Mouse (Mus musculus) kidney, postnatal 14 days (tissue): Measurements from ENCODE around the gene Aph1b.
A peak's percentile ranks its signal among the peaks of the same experiment; 100 is the strongest.
"Not testable (repeated sequence)": the region's sequence is repeated elsewhere in the genome, so short reads cannot be mapped to it uniquely, and the experiment has no call there.

Source experiments
- DNase-seq: peaks from one replicate; pipeline ENCODE4 v3.0.0; 2022; ENCODE audit warnings: mixed read lengths

Aph1b gene

DNA sequence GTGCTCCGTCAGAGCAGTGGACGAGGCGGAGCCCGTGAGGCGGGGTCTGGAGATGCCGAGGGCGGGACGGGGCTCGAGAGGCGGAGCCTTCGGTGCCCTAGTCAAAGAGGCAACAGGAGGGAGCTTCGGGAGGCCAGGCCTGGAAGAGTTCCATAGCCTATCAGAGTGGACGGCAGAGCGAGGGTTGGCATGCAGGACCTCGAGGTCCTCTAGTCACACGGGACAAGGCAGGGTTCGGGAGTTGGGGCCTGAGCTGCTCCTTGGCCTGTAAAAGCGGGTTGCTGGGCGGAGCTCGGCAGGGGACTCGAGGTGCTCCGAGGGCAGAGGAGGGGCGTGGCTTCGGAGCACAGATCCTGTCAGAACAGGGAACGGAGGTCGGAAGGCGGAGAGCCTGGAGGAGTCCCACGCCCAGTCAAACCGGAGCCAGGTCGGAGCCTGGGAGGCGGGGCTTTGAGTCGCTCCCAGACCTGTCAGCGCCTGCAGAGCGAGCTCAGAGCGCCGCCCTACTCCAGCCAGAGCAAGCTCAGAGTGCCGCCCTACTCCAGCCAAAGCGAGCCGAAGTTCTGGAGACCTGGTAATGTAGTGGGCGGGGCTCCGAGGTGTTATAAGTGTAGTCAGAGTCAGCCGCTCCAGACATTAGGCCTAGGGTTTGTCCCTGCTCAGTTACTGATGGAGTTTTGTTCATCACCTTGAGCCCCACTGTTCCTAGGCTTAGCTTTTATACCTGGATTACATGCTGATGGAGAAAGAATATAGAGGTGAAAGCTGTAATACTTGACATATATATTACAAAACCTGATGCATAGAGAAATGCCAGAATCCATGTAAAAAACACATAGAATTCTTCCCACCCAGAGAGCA lies at the start of gene Aph1b:
Aph1b (minus strand) TSS at position 27 of the 861 bp plus-strand sequence.
- DNase-seq, result peak; percentile 98

- no peak for DNase-seq
Observed at GRCm38 (mm10) chr9:66835097-66835480, 39.8 kb upstream of the Aph1b start.

DNA sequence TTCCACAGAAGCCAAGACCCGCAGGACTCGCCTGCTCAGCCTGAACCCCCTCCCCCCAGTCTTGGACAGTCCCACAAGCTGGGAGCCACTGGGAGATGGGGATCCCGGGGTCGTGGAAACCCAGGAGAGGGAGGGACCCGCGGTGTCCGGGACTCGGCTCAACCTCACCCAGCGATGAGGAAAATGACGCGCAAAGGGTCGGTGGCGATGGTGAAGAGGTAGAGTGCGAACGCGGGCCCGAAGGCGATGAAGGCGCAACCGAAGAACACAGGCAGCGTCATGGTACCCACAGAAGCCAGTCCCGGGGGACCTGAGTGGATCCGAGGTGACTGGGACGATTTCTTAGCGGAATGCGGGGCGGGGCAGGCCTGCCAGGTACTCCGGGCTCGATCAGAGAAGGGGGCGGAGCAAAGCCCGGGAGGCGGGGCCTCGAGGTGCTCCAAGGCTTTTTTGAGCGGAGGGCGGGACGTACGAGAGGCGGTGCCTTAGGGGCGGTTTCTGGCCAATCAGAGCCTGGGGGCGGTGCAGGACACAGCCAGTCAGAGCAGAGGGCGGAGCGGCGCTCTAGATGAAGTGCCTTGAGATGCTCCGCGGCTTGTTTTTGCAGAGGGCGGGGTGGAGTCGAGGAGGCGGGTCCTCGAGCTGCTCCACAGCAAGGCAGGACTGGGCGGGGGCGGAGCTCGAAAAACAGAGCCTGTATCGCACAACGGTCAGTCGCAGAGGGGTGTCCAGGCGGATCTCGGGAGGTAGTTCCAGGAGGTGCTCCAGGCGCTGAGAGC lies 39.2 kb upstream of the Aph1b start, which contains the start of gene Aph1c:
Aph1c (minus strand) TSS at position 409 of the 779 bp plus-strand sequence.
- DNase-seq, result peak; percentile 100

GRCm38 (mm10) chr9:66833851-66834250 lies 38.6 kb upstream of the Aph1b start:
- DNase-seq, result peak; percentile 67

- DNase-seq, result no peak
Observed at GRCm38 (mm10) chr9:66832366-66832908, 37.1 kb upstream of the Aph1b start.

DNA sequence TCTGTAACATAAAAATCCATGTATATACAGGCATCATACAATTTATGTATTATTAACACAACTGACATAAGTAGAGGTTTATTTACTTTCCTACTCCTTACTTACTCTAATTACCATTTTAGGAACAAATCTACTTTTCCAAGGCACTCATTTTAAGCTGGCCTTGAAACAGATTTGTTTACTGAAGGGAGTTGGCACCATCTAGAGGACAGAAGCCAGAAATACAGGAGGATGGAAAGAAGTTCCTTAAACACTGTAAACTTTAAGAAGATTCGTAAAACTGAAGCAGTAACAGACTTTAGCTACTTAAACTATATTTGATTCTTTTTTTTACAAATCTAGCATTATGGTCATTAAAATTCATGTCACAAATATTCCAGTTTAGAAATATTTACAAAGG lies 30.7 kb upstream of the Aph1b start:
- peak; percentile 55 for DNase-seq

- not testable (repeated sequence) for DNase-seq
Observed at GRCm38 (mm10) chr9:66822255-66822654, 27.0 kb upstream of the Aph1b start.

GRCm38 (mm10) chr9:66820996-66821395 lies 25.7 kb upstream of the Aph1b start:
- no peak for DNase-seq

DNA sequence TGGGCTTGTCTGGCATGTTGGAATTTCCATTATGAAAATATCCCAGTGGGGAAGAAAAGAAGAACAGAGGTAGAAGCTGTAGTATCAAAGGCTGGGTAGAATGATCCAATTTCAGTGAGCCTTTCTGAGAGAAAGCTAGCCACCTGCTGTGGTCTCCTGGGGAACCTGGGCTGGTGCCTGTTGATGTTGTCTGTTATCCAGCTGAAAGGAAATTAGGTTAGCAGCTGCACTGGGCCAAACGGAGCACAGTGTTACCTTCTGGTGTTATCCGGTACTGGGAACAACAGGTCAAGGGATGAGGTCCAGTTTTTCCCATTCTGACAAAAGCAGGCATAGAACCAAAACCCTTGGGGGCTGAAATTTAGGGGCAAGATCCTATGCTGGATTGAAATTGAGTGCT lies 18.1 kb upstream of the Aph1b start:
- DNase-seq, result no peak

DNA sequence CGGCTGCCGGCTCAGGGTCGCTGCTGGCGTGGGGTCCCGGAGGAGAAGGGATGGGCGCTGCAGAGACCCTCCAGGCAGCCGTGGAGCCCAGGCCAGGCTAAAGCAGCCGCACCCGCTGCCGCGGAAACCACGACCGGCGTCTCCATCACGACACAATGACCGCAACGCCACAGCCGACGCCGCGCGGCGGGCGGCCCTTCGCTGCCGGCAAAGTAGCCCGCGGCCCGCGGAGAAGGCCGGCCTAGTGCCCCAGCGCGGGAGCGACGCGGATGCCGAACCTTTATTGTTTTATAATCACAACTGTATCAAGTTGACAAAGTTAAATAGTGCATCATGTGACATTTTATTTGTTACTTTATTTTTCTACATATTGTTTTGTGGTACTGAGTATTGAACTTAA lies 10.7 kb upstream of the Aph1b start:
- not testable (repeated sequence) for DNase-seq

GRCm38 (mm10) chr9:66801947-66802346 lies 6.7 kb upstream of the Aph1b start:
- DNase-seq, result no peak

DNA sequence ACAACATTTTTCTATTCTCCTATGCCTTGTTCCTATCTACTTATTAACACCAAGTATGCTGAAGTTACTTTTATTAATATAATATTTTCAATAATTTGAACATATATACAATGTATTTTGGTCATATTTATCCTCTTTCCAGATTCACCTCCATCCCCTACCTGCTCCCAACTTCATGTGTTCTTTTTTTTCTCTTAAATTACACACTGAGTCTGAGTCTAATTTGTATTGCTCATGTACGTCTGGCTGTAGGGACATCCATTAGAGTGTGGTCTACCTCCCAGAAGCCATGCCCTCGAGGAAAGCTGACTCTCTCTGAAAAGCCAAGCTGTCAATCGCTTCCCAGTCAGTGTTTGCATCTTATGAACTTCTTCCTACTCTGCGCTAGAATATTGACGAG lies 1.4 kb upstream of the Aph1b start, which contains the start of gene Gm10647:
Gm10647 (plus strand) TSS at position 301 of the 400 bp plus-strand sequence.
- no peak for DNase-seq

DNA sequence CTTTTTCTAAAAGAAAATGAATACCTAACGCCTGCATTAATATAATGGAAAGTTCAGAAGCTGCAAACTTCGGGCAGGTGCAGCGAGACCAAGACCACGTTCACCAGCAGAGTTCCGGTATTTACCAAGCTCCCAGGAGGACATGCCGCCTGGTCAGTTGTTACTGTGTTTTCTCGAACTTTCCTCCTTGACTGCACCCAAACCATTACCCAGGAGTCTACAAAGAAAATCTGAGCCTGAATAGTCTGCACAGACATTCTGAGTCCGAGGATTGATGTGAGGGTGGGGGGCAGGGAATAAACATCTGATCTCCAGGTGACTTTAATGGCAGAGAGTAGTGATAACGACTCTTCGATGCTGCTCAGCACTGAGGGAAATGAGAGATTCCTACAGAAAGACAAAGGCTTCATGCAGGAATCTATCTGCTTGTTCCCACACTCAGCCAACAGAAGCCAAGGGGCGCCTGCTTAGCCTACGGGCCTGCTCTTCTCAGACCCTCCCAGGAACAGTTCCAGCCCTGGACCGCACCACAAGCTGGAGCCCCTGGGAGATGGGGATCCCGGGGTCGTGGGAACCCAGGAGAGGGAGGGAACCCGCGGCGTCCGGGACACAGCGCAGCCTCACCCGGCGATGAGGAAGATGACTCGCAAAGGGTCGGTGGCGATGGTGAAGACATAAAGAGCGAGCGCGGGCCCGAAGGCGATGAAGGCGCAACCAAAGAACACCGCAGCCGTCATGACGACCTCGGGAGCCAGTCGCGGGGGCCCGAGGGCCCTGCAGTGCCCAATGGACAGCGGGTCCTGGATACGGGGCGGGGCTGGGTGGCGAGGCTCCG lies 444 bp downstream of the Aph1b start:
- DNase-seq, result no peak

DNA sequence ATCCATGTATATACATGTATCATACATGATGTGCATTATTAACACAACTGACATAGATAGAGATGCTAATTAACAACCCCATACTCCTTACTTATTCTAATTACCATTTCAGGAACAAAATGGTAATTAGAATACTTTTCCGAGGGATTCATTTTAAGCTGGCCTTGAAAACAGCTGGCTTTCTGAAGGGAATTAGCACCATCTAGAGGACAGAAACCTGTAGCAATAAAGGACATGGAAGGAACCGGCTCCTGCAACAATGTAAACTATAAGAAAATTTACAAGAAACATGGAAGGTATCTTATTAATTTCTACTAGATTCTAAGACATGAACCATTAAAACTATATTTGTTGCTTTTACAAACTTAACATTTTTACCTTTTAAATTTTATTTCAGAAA lies 7.5 kb downstream of the Aph1b start:
- DNase-seq, result peak; percentile 50

DNA sequence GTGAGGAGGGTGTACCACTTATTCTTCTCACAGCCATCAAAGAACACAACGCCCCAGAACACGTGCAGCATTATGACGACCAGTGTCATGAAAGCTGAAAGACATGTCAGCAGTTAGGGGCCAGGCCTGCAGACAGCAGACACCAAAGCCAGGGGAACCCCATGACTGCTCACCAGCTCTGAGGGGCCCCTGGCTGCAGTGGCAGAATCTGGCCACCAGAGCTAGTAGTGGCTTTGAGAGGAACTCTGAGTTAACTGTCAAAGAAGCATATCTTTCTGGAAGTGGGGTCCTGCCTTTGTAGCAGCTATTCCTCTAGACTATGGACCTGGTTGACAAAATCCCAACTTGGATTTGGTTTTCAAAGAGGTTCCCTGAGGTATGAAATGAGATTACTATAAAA lies 10.7 kb downstream of the Aph1b start:
- DNase-seq, result not testable (repeated sequence)

- DNase-seq, result peak; percentile 53
Observed at GRCm38 (mm10) chr9:66770701-66771100, 24.6 kb downstream of the Aph1b start.

- DNase-seq, result peak; percentile 86
Observed at GRCm38 (mm10) chr9:66769275-66769674, 26.0 kb downstream of the Aph1b start.

DNA sequence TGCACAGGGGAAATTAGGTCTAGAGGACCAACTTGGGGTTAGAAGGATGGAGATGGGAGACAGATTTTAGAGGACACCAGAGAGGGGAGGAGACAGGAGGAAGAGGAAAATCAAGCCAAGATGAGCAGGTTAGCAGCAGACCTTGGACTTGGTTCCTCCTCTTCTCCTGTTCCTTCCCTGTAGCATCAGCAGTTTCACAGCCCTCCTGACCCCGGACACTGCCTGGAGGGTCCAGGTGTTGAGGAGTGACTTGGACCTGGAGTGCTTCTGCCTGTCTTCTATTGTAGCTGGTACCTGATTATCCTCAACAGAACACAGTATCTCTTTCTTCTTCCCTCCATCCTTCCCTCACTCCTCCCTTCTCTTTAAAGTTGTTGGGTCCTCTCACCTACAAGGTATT lies 26.6 kb downstream of the Aph1b start:
- peak; percentile 32 for DNase-seq

DNA sequence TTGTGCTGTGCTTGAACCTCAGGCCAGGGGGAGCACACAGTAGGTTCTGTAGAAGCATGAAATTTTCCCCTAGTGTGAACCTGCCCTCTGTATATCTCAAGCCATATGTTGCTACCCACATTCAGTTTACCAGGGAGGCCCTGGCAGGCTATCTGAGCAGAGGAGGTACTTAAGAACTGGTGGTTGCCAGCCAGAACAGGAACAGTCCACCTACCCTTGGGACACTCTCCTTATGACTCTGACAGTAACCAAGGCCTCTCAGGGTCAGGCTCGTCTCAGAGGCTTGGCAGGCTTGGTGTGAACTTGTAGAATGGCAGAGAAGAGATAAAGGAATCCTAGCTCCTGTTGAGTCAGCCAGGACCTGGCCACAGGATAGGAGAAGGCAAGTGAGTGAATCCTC lies 34.3 kb downstream of the Aph1b start:
- DNase-seq, result peak; percentile 21

- DNase-seq, result no peak
Observed at GRCm38 (mm10) chr9:66752849-66753248, 42.4 kb downstream of the Aph1b start.

- DNase-seq, result no peak
Observed at GRCm38 (mm10) chr9:66748390-66748789, 46.9 kb downstream of the Aph1b start.

- no peak for DNase-seq
Observed at GRCm38 (mm10) chr9:66744531-66744930, 50.8 kb downstream of the Aph1b start.

DNA sequence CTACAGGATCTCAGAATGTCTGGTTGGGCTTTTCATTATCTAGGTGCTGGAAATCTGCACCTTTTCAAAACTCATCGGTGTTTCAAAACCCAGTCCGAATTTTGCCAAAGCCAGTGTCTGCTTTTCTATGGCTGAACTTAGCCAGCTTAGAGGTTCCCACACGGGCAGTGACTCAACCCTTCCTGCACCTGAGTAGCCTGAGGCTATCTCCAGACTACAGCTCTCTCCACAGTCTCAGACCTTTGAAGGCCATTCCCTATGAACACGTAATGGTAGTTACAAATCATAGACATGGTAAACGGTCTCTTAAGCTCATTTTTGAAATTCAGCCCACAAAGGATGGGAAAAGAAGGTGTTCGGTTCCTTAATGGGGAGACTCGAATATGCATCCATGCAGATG lies 55.8 kb downstream of the Aph1b start:
- DNase-seq, result no peak
